Mouse (Mus musculus) midbrain, embryonic 11.5 days (tissue): ENCODE measurements around the gene Setd1a. TPM values are rescaled to one million over a fixed set of nuclear protein-coding genes. Genes with fewer than 3 reads are reported as not detected.

Experiments used
- ATAC-seq: fragments of 200-750 bp; cut with Nextera tagmentation; 2 replicates; pipeline ENCODE4 v1.8.0; 2017; ENCODE audit warnings: moderate TSS enrichment, moderate library complexity; ENCODE audit not compliant: low FRiP score
- DNase-seq: peaks from one replicate; pipeline ENCODE4 v3.0.0; 2015; ENCODE audit warnings: low spot score; ENCODE audit errors: missing footprints
- H3K27ac ChIP-seq: fragments of 300-500 bp; sonication (generic); 2 replicates; pipeline ENCODE4 v1.5.1; 2014; ENCODE audit warnings: low read depth, low read length
- H3K27me3 ChIP-seq: fragments of 300-500 bp; sonication (generic); 2 replicates; pipeline ENCODE4 v1.6.1; 2014; ENCODE audit warnings: mild to moderate bottlenecking, low read length, moderate library complexity, mixed read lengths; ENCODE audit not compliant: control insufficient read depth, insufficient read depth
- H3K36me3 ChIP-seq: fragments of 300-500 bp; sonication (generic); 2 replicates; pipeline ENCODE4 v1.6.1; 2014; ENCODE audit warnings: mild to moderate bottlenecking, low read length, moderate library complexity, mixed read lengths; ENCODE audit not compliant: control insufficient read depth, insufficient read depth
- H3K4me1 ChIP-seq: fragments of 300-500 bp; sonication (generic); 2 replicates; pipeline ENCODE4 v1.6.1; 2014; ENCODE audit warnings: low read length; ENCODE audit not compliant: control insufficient read depth, insufficient read depth
- H3K4me2 ChIP-seq: fragments of 300-500 bp; sonication (generic); 2 replicates; pipeline ENCODE4 v1.6.1; 2014; ENCODE audit warnings: mild to moderate bottlenecking, moderate library complexity
- H3K4me3 ChIP-seq: fragments of 300-500 bp; sonication (generic); 2 replicates; pipeline ENCODE4 v1.5.1; 2014; ENCODE audit warnings: low read depth, low read length
- H3K9ac ChIP-seq: fragments of 300-500 bp; sonication (generic); 2 replicates; pipeline ENCODE4 v1.6.1; 2014; ENCODE audit warnings: low read length
- H3K9me3 ChIP-seq: fragments of 300-500 bp; sonication (generic); 2 replicates; pipeline ENCODE4 v1.6.1; 2016; ENCODE audit warnings: low read length; ENCODE audit not compliant: control insufficient read depth
- WGBS: fragments of 180-500 bp; shearing (Covaris S2); extraction: QIAGEN DNeasy Blood & Tissue Kit; methylation state at CpG from one replicate; pipeline ENCODE4 v1.1.7; 2014; 5-methylcytosine and 5-hydroxymethylcytosine counted together
- polyA plus RNA-seq: library from polyadenylated mRNA; unstranded; fragments of >200 nt; fragmentation: Nextera tagmentation; extraction: Ambion mirVana; gene quantifications from 2 replicates; pipeline ENCODE4 v1.2.1, GENCODE M21; 2014

Gene Setd1a
- polyA plus RNA-seq, 1 experiment from 2014 or later: 22.1 TPM

GRCm38 (mm10) chr7:127808821-127809220 lies 32.4 kb downstream of the Setd1a start:
- Histone ChIP-seq H3K9ac (no peak overlapping the region), H3K4me1 (no peaks in the 10 kb centered on the region), H3K27ac (no peak overlapping the region), H3K27me3 (no peaks in the 10 kb centered on the region), H3K36me3 (no peaks in the 10 kb centered on the region), H3K4me2 (no peak overlapping the region), H3K9me3 (no peaks in the 10 kb centered on the region), H3K4me3 (no peak overlapping the region)
- ATAC-seq (no peak), DNase-seq (no peak)
- WGBS: 81% methylated on average over 5 of the region's 5 CpGs

- 76% methylated on average over 1 of the region's 1 CpGs for WGBS
- 0 out of 2 replicates have a peak, but pooled peaks cover 3% of the 10 kb centered on the region for H3K36me3 ChIP-seq
- no peak overlapping the region for H3K27ac ChIP-seq
- H3K4me2 ChIP-seq: no peak overlapping the region
- no peaks in the 10 kb centered on the region for H3K4me1 ChIP-seq
- no peak overlapping the region for H3K9ac ChIP-seq
- H3K27me3 ChIP-seq: no peaks in the 10 kb centered on the region
- ATAC-seq (no peak), DNase-seq (peak; percentile 84)
- H3K9me3 ChIP-seq: no peaks in the 10 kb centered on the region
- H3K4me3 ChIP-seq: no peak overlapping the region
Measured at GRCm38 (mm10) chr7:127809846-127810245, 33.4 kb downstream of the Setd1a start.

- Histone ChIP-seq H3K9ac (no peak overlapping the region), H3K27ac (no peak overlapping the region), H3K9me3 (no peaks in the 10 kb centered on the region), H3K4me2 (no peak overlapping the region), H3K4me1 (no peaks in the 10 kb centered on the region), H3K36me3 (0 out of 2 replicates have a peak, but pooled peaks cover 3% of the 10 kb centered on the region), H3K4me3 (no peak overlapping the region), H3K27me3 (no peaks in the 10 kb centered on the region)
- ATAC-seq (no peak), DNase-seq (peak; percentile 75)
- 82% methylated on average over 10 of the region's 10 CpGs for WGBS
Measured at GRCm38 (mm10) chr7:127810650-127811049, 34.2 kb downstream of the Setd1a start.

GRCm38 (mm10) chr7:127811240-127811639 lies 34.8 kb downstream of the Setd1a start:
- Histone ChIP-seq H3K9me3 (no peaks in the 10 kb centered on the region), H3K4me3 (no peak overlapping the region), H3K27me3 (no peaks in the 10 kb centered on the region), H3K9ac (no peak overlapping the region), H3K4me2 (no peak overlapping the region), H3K36me3 (0 out of 2 replicates have a peak, but pooled peaks cover 3% of the 10 kb centered on the region), H3K27ac (no peak overlapping the region), H3K4me1 (no peaks in the 10 kb centered on the region)
- 89% methylated on average over 4 of the region's 4 CpGs for WGBS
- ATAC-seq (no peak), DNase-seq (no peak)

- 80% methylated on average over 3 of the region's 3 CpGs for WGBS
- Histone ChIP-seq H3K9me3 (no peaks in the 10 kb centered on the region), H3K36me3 (0 out of 2 replicates have a peak, but pooled peaks cover 3% of the 10 kb centered on the region), H3K27me3 (no peaks in the 10 kb centered on the region), H3K27ac (no peak overlapping the region), H3K4me1 (no peaks in the 10 kb centered on the region), H3K4me3 (no peak overlapping the region), H3K9ac (no peak overlapping the region), H3K4me2 (no peak overlapping the region)
- DNase-seq (no peak), ATAC-seq (no peak)
Measured at GRCm38 (mm10) chr7:127812292-127812691, 35.8 kb downstream of the Setd1a start.

GRCm38 (mm10) chr7:127813821-127814220 lies 37.4 kb downstream of the Setd1a start:
- ATAC-seq (no peak), DNase-seq (peak; percentile 6)
- no peak overlapping the region for H3K9ac ChIP-seq
- no peak overlapping the region for H3K27ac ChIP-seq
- WGBS: 78% methylated on average over 4 of the region's 4 CpGs
- no peak overlapping the region for H3K4me2 ChIP-seq
- H3K9me3 ChIP-seq: no peaks in the 10 kb centered on the region
- H3K4me3 ChIP-seq: no peak overlapping the region
- no peaks in the 10 kb centered on the region for H3K4me1 ChIP-seq
- H3K27me3 ChIP-seq: no peaks in the 10 kb centered on the region
- 0 out of 2 replicates have a peak, but pooled peaks cover 3% of the 10 kb centered on the region for H3K36me3 ChIP-seq

- H3K9ac ChIP-seq: no peak overlapping the region
- no peak overlapping the region for H3K27ac ChIP-seq
- H3K36me3 ChIP-seq: 0 out of 2 replicates have a peak, but pooled peaks cover 3% of the 10 kb centered on the region
- H3K4me1 ChIP-seq: no peaks in the 10 kb centered on the region
- no peak for ATAC-seq
- H3K4me3 ChIP-seq: no peak overlapping the region
- DNase-seq: peak; percentile 69
- H3K4me2 ChIP-seq: no peak overlapping the region
- no peaks in the 10 kb centered on the region for H3K9me3 ChIP-seq
- no peaks in the 10 kb centered on the region for H3K27me3 ChIP-seq
- 92% methylated on average over 19 of the region's 19 CpGs for WGBS
Measured at GRCm38 (mm10) chr7:127814241-127814921, 37.9 kb downstream of the Setd1a start.

GRCm38 (mm10) chr7:127815116-127815665 lies 38.7 kb downstream of the Setd1a start:
- Histone ChIP-seq H3K4me3 (no peak overlapping the region), H3K4me1 (no peaks in the 10 kb centered on the region), H3K9ac (no peak overlapping the region), H3K4me2 (no peak overlapping the region), H3K27me3 (no peaks in the 10 kb centered on the region), H3K27ac (no peak overlapping the region), H3K9me3 (no peaks in the 10 kb centered on the region), H3K36me3 (0 out of 2 replicates have a peak, but pooled peaks cover 3% of the 10 kb centered on the region)
- ATAC-seq (no peak), DNase-seq (peak; percentile 56)
- 94% methylated on average over 15 of the region's 15 CpGs for WGBS
